Mouse (Mus musculus) limb, embryonic 14.5 days (tissue): Measurements from ENCODE around the gene Zfp846. TPM values are rescaled to one million over a fixed set of nuclear protein-coding genes. Genes with fewer than 3 reads are reported as not detected.

Experiments
- ATAC-seq: fragments of 200-750 bp; cut with Nextera tagmentation; 2 replicates; pipeline ENCODE4 v1.8.0; 2017; ENCODE audit warnings: low read depth, moderate number of reproducible peaks, moderate TSS enrichment; ENCODE audit not compliant: low FRiP score
- DNase-seq: peaks from one replicate; pipeline ENCODE4 v3.0.0-alpha.2; 2015; ENCODE audit warnings: low spot score
- H3K27ac ChIP-seq: fragments of 300-500 bp; sonication (generic); replicated peaks from 2 replicates; pipeline ENCODE4 v1.5.1; 2014; ENCODE audit warnings: low read depth, mild to moderate bottlenecking, low read length, moderate library complexity, mixed read lengths
- H3K27me3 ChIP-seq: fragments of 300-500 bp; sonication (generic); 2 replicates; pipeline ENCODE4 v1.6.1; 2014; ENCODE audit warnings: low read length, mixed read lengths; ENCODE audit not compliant: control insufficient read depth, insufficient read depth
- H3K36me3 ChIP-seq: fragments of 300-500 bp; sonication (generic); 2 replicates; pipeline ENCODE4 v1.6.1; 2014; ENCODE audit warnings: mild to moderate bottlenecking, low read length, moderate library complexity, mixed read lengths; ENCODE audit not compliant: control insufficient read depth, insufficient read depth
- H3K4me1 ChIP-seq: fragments of 300-500 bp; sonication (generic); 2 replicates; pipeline ENCODE4 v1.6.1; 2014; ENCODE audit warnings: antibody characterized with exemption, low read length, mixed read lengths; ENCODE audit not compliant: control insufficient read depth, insufficient read depth
- H3K4me2 ChIP-seq: fragments of 300-500 bp; sonication (generic); replicated peaks from 2 replicates; pipeline ENCODE4 v1.6.1; 2014; ENCODE audit warnings: low read depth, mild to moderate bottlenecking, low read length, moderate library complexity; ENCODE audit not compliant: severe bottlenecking
- H3K4me3 ChIP-seq: fragments of 300-500 bp; sonication (generic); replicated peaks from 2 replicates; pipeline ENCODE4 v1.5.1; 2014; ENCODE audit warnings: low read length
- H3K9ac ChIP-seq: fragments of 300-500 bp; sonication (generic); 2 replicates; pipeline ENCODE4 v1.6.1; 2014; ENCODE audit warnings: mild to moderate bottlenecking, low read depth, low read length, moderate library complexity; ENCODE audit not compliant: severe bottlenecking
- H3K9me3 ChIP-seq: fragments of 300-500 bp; sonication (generic); 2 replicates; pipeline ENCODE4 v1.6.1; 2016; ENCODE audit warnings: low read length; ENCODE audit not compliant: control insufficient read depth
- POLR2A ChIP-seq: fragments of 200-500 bp; IDR thresholded peaks from 2 replicates; pipeline ENCODE4 v1.8.0; 2012; ENCODE audit warnings: inconsistent platforms, mild to moderate bottlenecking, moderate library complexity, borderline replicate concordance; ENCODE audit not compliant: insufficient read depth, insufficient read length; ENCODE audit errors: extremely low read depth
- WGBS: fragments of 180-500 bp; shearing (Covaris S2); extraction: QIAGEN DNeasy Blood & Tissue Kit; methylation state at CpG from one replicate; pipeline ENCODE4 v1.1.7; 2014; 5-methylcytosine and 5-hydroxymethylcytosine counted together
- polyA plus RNA-seq, 2 experiments: library from polyadenylated mRNA; depleted of rRNA in 1 of 2; stranded (reverse) in 1 of 2; unstranded in 1 of 2; fragments of >200 nt; fragmentation: Nextera tagmentation in 1 of 2; extraction: Ambion mirVana in 1 of 2; gene quantifications; 2 replicates each; pipeline versions ENCODE4 v1.2.1 to v1.2.3; 2012 to 2014

Zfp846 gene
- polyA plus RNA-seq, 2 experiments: 13.1 to 18.2 TPM

GRCm38 (mm10) chr9:20653859-20654258 lies 72.8 kb downstream of the Zfp846 start:
- Histone ChIP-seq H3K4me2 (no peak overlapping the region), H3K27me3 (no peaks in the 10 kb centered on the region), H3K9ac (no peak overlapping the region), H3K4me3 (no peak overlapping the region), H3K9me3 (no peaks in the 10 kb centered on the region), H3K36me3 (peaks cover 49% of the 10 kb centered on the region), H3K27ac (no peak overlapping the region), H3K4me1 (peaks cover 10% of the 10 kb centered on the region; the same call in 1 of the 2 replicates)
- no peak for TF ChIP-seq POLR2A
- DNase-seq: no peak
- WGBS: 92% methylated on average over 3 of the region's 3 CpGs
- no peak for ATAC-seq

Other genes with a start within 250 kb of the Zfp846 start
- 0.04 and 0.08 TPM in 2 replicates for gene Olfr18, start 245.2 kb upstream of the Zfp846 start, polyA plus RNA-seq (2012; rRNA removed)
- not detected in 2 replicates for gene Olfr18, start 245.2 kb upstream of the Zfp846 start, polyA plus RNA-seq (2014; fragmentation: Nextera tagmentation; extraction: Ambion mirVana)
- gene Zfp560, start 196.1 kb upstream of the Zfp846 start, polyA plus RNA-seq (2012; rRNA removed): 16.0 and 21.0 TPM in 2 replicates
- 43.7 and 44.9 TPM in 2 replicates for gene Zfp560, start 196.1 kb upstream of the Zfp846 start, polyA plus RNA-seq (2014; fragmentation: Nextera tagmentation; extraction: Ambion mirVana)
- 12.1 and 14.2 TPM in 2 replicates for gene Zfp26, start 121.1 kb upstream of the Zfp846 start, polyA plus RNA-seq (2012; rRNA removed)
- 23.3 and 25.9 TPM in 2 replicates for gene Zfp26, start 121.1 kb upstream of the Zfp846 start, polyA plus RNA-seq (2014; fragmentation: Nextera tagmentation; extraction: Ambion mirVana)
- gene Zfp426, start 88.5 kb upstream of the Zfp846 start, polyA plus RNA-seq (2012; rRNA removed): 12.0 and 17.4 TPM in 2 replicates
- 24.1 and 25.5 TPM in 2 replicates for gene Zfp426, start 88.5 kb upstream of the Zfp846 start, polyA plus RNA-seq (2014; fragmentation: Nextera tagmentation; extraction: Ambion mirVana)
- 43.1 and 43.5 TPM in 2 replicates for gene Zfp266, start 59.9 kb upstream of the Zfp846 start, polyA plus RNA-seq (2012; rRNA removed)
- gene Zfp266, start 59.9 kb upstream of the Zfp846 start, polyA plus RNA-seq (2014; fragmentation: Nextera tagmentation; extraction: Ambion mirVana): 92.4 and 95.5 TPM in 2 replicates
- 229 and 475 TPM in 2 replicates for gene Ubl5, start 61.6 kb downstream of the Zfp846 start, polyA plus RNA-seq (2012; rRNA removed)
- gene Ubl5, start 61.6 kb downstream of the Zfp846 start, polyA plus RNA-seq (2014; fragmentation: Nextera tagmentation; extraction: Ambion mirVana): 347 and 354 TPM in 2 replicates
- 41.5 and 52.8 TPM in 2 replicates for gene Fbxl12, start 63.5 kb downstream of the Zfp846 start, polyA plus RNA-seq (2012; rRNA removed)
- 11.9 and 12.9 TPM in 2 replicates for gene Fbxl12, start 63.5 kb downstream of the Zfp846 start, polyA plus RNA-seq (2014; fragmentation: Nextera tagmentation; extraction: Ambion mirVana)
- 25.2 and 28.0 TPM in 2 replicates for gene Pin1, start 70.8 kb downstream of the Zfp846 start, polyA plus RNA-seq (2012; rRNA removed)
- 47.8 and 51.2 TPM in 2 replicates for gene Pin1, start 70.8 kb downstream of the Zfp846 start, polyA plus RNA-seq (2014; fragmentation: Nextera tagmentation; extraction: Ambion mirVana)
- gene Olfm2, start 165.1 kb downstream of the Zfp846 start, polyA plus RNA-seq (2012; rRNA removed): 6.9 and 8.8 TPM in 2 replicates
- gene Olfm2, start 165.1 kb downstream of the Zfp846 start, polyA plus RNA-seq (2014; fragmentation: Nextera tagmentation; extraction: Ambion mirVana): 4.8 and 6.5 TPM in 2 replicates
- 5.5 and 6.7 TPM in 2 replicates for gene Col5a3, start 233.8 kb downstream of the Zfp846 start, polyA plus RNA-seq (2012; rRNA removed)
- gene Col5a3, start 233.8 kb downstream of the Zfp846 start, polyA plus RNA-seq (2014; fragmentation: Nextera tagmentation; extraction: Ambion mirVana): 3.2 and 4.5 TPM in 2 replicates
- gene Rdh8, start 237.2 kb downstream of the Zfp846 start, polyA plus RNA-seq (2012; rRNA removed): not detected in 2 replicates
- not detected in 2 replicates for gene Rdh8, start 237.2 kb downstream of the Zfp846 start, polyA plus RNA-seq (2014; fragmentation: Nextera tagmentation; extraction: Ambion mirVana)